Mouse (Mus musculus): Measurements from ENCODE around the gene Mov10l1.

The Mov10l1 gene

GRCm38 (mm10) chr15:89076156-89076731, 93.5 kb downstream of the Mov10l1 start:
- peak; percentile 81 for DNase-seq

- DNase-seq = no peak
These were observed 95.6 kb downstream of the Mov10l1 start for GRCm38 (mm10) chr15:89078208-89078836.

GRCm38 (mm10) chr15:89083906-89084305, 101.2 kb downstream of the Mov10l1 start:
- DNase-seq = no peak

DNA sequence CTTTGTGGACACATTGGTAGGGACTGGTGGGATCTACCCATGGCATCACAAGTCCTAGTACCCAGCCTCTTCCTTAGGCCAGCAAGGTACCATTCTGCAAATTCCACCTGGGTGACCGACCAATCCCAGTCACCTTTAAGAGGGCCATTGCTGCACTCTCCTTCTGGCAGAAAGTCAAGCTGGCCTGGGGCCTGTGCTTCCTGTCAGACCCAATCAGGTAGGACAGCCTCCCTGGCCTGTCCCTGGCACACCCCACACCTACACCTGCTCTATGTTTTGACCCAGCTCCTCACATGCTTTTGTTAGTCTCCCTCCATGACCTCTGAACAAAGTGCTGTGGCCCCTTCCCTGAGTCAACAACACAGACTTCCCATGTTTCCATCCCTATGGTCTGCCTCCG, 102.1 kb downstream of the Mov10l1 start:
- no peak for DNase-seq

- DNase-seq = peak; percentile 92
These were observed 106.0 kb downstream of the Mov10l1 start, which contains the start of gene Selenoo for GRCm38 (mm10) chr15:89088607-89089247. Gene Selenoo, plus strand, starts transcription at chr15:89089084.

DNA sequence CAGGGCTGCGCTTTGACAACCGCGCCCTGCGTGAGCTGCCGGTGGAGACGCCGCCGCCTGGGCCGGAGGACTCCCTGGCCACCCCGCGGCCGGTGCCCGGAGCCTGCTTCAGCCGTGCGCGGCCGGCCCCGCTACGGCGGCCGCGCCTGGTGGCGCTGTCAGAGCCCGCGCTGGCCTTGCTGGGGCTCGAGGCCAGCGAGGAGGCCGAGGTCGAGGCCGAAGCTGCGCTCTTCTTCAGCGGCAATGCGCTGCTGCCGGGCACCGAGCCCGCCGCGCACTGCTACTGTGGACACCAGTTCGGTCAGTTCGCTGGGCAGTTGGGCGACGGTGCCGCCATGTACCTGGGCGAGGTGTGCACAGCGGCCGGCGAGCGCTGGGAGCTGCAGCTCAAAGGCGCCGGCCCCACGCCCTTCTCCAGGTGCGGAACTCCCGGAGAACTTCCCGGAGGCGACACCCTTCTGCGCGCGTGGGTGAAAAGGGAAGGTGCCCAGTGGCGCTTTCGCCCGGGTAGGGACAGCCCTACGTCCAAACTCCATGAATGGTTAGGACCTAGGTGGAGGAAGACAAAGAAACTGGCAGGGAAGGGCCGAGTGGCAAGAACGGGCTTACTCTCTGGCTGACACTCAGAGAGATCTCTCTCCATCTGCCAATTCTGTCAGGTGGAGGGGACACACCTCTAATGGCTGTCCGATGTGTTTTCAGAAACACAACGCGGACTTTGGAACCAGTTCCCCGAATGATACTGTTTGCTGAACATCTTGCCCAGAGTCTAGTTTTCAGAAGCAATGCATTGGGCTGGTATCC, 106.7 kb downstream of the Mov10l1 start:
- no peak for DNase-seq

DNA sequence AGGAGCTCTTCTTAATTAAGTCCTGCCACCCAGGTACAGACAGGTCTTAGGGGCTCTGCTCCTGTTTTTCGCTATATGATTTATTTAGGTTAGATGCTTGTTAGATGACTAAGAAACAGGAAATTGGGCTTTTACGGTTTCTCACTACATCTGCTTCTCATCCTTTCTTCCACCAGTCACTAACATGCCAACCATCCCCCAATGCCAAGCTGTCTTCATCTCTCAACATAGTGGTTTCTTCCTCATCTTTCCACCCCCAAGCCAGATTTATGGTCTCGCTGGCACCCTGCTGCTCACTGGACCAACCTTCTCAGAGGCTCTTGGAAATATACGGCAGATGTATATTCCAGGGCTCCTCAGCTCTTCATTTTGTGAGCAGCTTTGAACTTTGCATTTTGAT, 108.0 kb downstream of the Mov10l1 start:
- no peak for DNase-seq

DNA sequence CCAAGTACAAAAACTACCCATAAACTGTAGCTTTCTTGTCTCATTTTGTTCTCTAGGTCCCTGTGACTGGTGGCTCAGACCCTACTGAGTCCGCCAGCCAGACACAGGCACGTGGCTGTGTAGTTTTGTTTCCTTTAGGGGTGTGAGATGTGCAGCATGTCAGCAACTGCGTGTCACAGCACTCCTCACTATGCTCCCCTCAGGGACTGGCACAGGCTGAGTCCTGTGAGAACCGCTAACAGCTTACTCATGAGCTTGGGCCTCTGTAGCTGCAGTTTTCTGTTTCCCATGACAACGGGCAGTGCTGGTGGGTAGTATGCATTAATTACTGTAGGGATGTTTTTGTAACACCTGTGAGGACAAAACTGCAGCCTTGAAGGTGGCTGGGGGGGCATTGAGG, 109.5 kb downstream of the Mov10l1 start:
- DNase-seq = no peak

- no peak for DNase-seq
These were observed 114.7 kb downstream of the Mov10l1 start for GRCm38 (mm10) chr15:89097450-89097849.

- peak; percentile 87 for DNase-seq
These were observed 115.9 kb downstream of the Mov10l1 start for GRCm38 (mm10) chr15:89098616-89099015.

GRCm38 (mm10) chr15:89100823-89101222, 118.1 kb downstream of the Mov10l1 start:
- DNase-seq = no peak

- DNase-seq = no peak
These were observed 119.9 kb downstream of the Mov10l1 start for GRCm38 (mm10) chr15:89102646-89103045.

- peak; percentile 84 for DNase-seq
These were observed 121.2 kb downstream of the Mov10l1 start for GRCm38 (mm10) chr15:89103921-89104320.

GRCm38 (mm10) chr15:89104425-89104824, 121.7 kb downstream of the Mov10l1 start:
- peak; percentile 99 for DNase-seq

Data from cerebellum, adult 9-10 months (tissue).